Mouse (Mus musculus): Measurements from ENCODE around the gene Ttc9b. TPM values are rescaled to one million over a fixed set of nuclear protein-coding genes. Genes with fewer than 3 reads are reported as not detected.

Gene Ttc9b
- polyA plus RNA-seq (2016; fragmentation: Nextera tagmentation; extraction: Ambion mirVana) = 0.20 TPM in 1 of 2 replicates, not detected in the other

GRCm38 (mm10) chr7:27653681-27654437 is at the start of gene Ttc9b:
Ttc9b (plus strand) TSS chr7:27653915.
- Histone ChIP-seq H3K36me3 (peaks cover 25% of the 10 kb centered on the region), H3K4me1 (replicated peaks) (peaks cover 8% of the 10 kb centered on the region), H3K9ac (replicated peaks) (no peak within 1 kb of the TSS; the same call in 1 of the 2 replicates), H3K4me2 (peak within 1 kb of the TSS; percentile 58), H3K27ac (no peak within 1 kb of the TSS), H3K4me3 (replicated peaks) (peak within 1 kb of the TSS; percentile 34), H3K27me3 (peaks cover 76% of the 10 kb centered on the region), H3K9me3 (no peaks in the 10 kb centered on the region)
- WGBS = 4% methylated on average over 46 of the region's 62 CpGs
- ATAC-seq (ENCODE audit: insufficient number of reproducible peaks, insufficient read depth, low FRiP score, low TSS enrichment, low read depth) = peak; percentile 63

GRCm38 (mm10) chr7:27604661-27605348 is 48.9 kb upstream of the Ttc9b start:
- Histone ChIP-seq H3K4me1 (replicated peaks) (peaks cover 50% of the 10 kb centered on the region), H3K4me2 (no peak overlapping the region), H3K27me3 (no peaks in the 10 kb centered on the region), H3K27ac (peak overlapping the region; percentile 57), H3K4me3 (replicated peaks) (no peak overlapping the region), H3K9ac (replicated peaks) (no peak overlapping the region), H3K36me3 (peaks cover 18% of the 10 kb centered on the region), H3K9me3 (no peaks in the 10 kb centered on the region)
- ATAC-seq (ENCODE audit: insufficient number of reproducible peaks, insufficient read depth, low FRiP score, low TSS enrichment, low read depth) = no peak
- WGBS = 52% methylated on average over 5 of the region's 5 CpGs

- no peak; the same call in 1 of the 2 replicates for ATAC-seq (ENCODE audit: insufficient number of reproducible peaks, insufficient read depth, low FRiP score, low TSS enrichment, low read depth)
- Histone ChIP-seq H3K4me2 (no peak overlapping the region), H3K9ac (replicated peaks) (0 out of 2 replicates have a peak overlapping the region, but pooled peaks have one; percentile 31), H3K9me3 (no peaks in the 10 kb centered on the region), H3K27ac (peak overlapping the region; percentile 77), H3K4me3 (replicated peaks) (no peak overlapping the region), H3K36me3 (peaks cover 27% of the 10 kb centered on the region), H3K4me1 (replicated peaks) (peaks cover 48% of the 10 kb centered on the region), H3K27me3 (no peaks in the 10 kb centered on the region)
- 46% methylated on average over 9 of the region's 9 CpGs for WGBS
Observed at GRCm38 (mm10) chr7:27605499-27606285, 48.0 kb upstream of the Ttc9b start.

GRCm38 (mm10) chr7:27606481-27607254 is 47.0 kb upstream of the Ttc9b start:
- Histone ChIP-seq H3K27ac (peak overlapping the region; percentile 77), H3K27me3 (no peaks in the 10 kb centered on the region), H3K36me3 (peaks cover 34% of the 10 kb centered on the region), H3K4me1 (replicated peaks) (peaks cover 39% of the 10 kb centered on the region), H3K4me2 (no peak overlapping the region; the same call in 1 of the 2 replicates), H3K9ac (replicated peaks) (0 out of 2 replicates have a peak overlapping the region, but pooled peaks have one; percentile 18), H3K4me3 (replicated peaks) (no peak overlapping the region), H3K9me3 (no peaks in the 10 kb centered on the region)
- 57% methylated on average over 10 of the region's 10 CpGs for WGBS
- peak; percentile 52; the same call in 1 of the 2 replicates for ATAC-seq (ENCODE audit: insufficient number of reproducible peaks, insufficient read depth, low FRiP score, low TSS enrichment, low read depth)

GRCm38 (mm10) chr7:27607580-27607979 is 46.1 kb upstream of the Ttc9b start:
- Histone ChIP-seq H3K9me3 (no peaks in the 10 kb centered on the region), H3K27me3 (no peaks in the 10 kb centered on the region), H3K4me3 (replicated peaks) (no peak overlapping the region), H3K9ac (replicated peaks) (no peak overlapping the region; the same call in 1 of the 2 replicates), H3K36me3 (peaks cover 34% of the 10 kb centered on the region), H3K4me1 (replicated peaks) (peaks cover 35% of the 10 kb centered on the region), H3K4me2 (no peak overlapping the region), H3K27ac (peak overlapping the region; percentile 77)
- 69% methylated on average over 5 of the region's 5 CpGs for WGBS
- no peak for ATAC-seq (ENCODE audit: insufficient number of reproducible peaks, insufficient read depth, low FRiP score, low TSS enrichment, low read depth)

- no peak overlapping the region for H3K9ac ChIP-seq (replicated peaks)
- peaks cover 35% of the 10 kb centered on the region for H3K4me1 ChIP-seq (replicated peaks)
- H3K27me3 ChIP-seq = no peaks in the 10 kb centered on the region
- 90% methylated on average over 3 of the region's 3 CpGs for WGBS
- H3K9me3 ChIP-seq = no peaks in the 10 kb centered on the region
- peaks cover 34% of the 10 kb centered on the region for H3K36me3 ChIP-seq
- no peak for ATAC-seq (ENCODE audit: insufficient number of reproducible peaks, insufficient read depth, low FRiP score, low TSS enrichment, low read depth)
- H3K4me3 ChIP-seq (replicated peaks) = no peak overlapping the region
- peak overlapping the region; percentile 77; the same call in 1 of the 2 replicates for H3K27ac ChIP-seq
- no peak overlapping the region for H3K4me2 ChIP-seq
Observed at GRCm38 (mm10) chr7:27608130-27608529, 45.6 kb upstream of the Ttc9b start.

GRCm38 (mm10) chr7:27609285-27609684 is 44.4 kb upstream of the Ttc9b start:
- Histone ChIP-seq H3K4me3 (replicated peaks) (no peak overlapping the region), H3K36me3 (peaks cover 34% of the 10 kb centered on the region), H3K4me2 (no peak overlapping the region), H3K27ac (no peak overlapping the region), H3K4me1 (replicated peaks) (peaks cover 35% of the 10 kb centered on the region), H3K27me3 (no peaks in the 10 kb centered on the region), H3K9me3 (no peaks in the 10 kb centered on the region), H3K9ac (replicated peaks) (no peak overlapping the region)
- WGBS = 92% methylated on average over 4 of the region's 4 CpGs
- no peak for ATAC-seq (ENCODE audit: insufficient number of reproducible peaks, insufficient read depth, low FRiP score, low TSS enrichment, low read depth)

GRCm38 (mm10) chr7:27609688-27610087 is 44.0 kb upstream of the Ttc9b start:
- H3K4me2 ChIP-seq = no peak overlapping the region
- H3K27ac ChIP-seq = no peak overlapping the region
- peaks cover 34% of the 10 kb centered on the region for H3K36me3 ChIP-seq
- H3K27me3 ChIP-seq = no peaks in the 10 kb centered on the region
- no peak overlapping the region for H3K9ac ChIP-seq (replicated peaks)
- 82% methylated on average over 2 of the region's 2 CpGs for WGBS
- H3K4me3 ChIP-seq (replicated peaks) = no peak overlapping the region
- H3K4me1 ChIP-seq (replicated peaks) = peaks cover 31% of the 10 kb centered on the region
- no peak for ATAC-seq (ENCODE audit: insufficient number of reproducible peaks, insufficient read depth, low FRiP score, low TSS enrichment, low read depth)
- H3K9me3 ChIP-seq = no peaks in the 10 kb centered on the region

GRCm38 (mm10) chr7:27610370-27610769 is 43.3 kb upstream of the Ttc9b start:
- Histone ChIP-seq H3K4me2 (no peak overlapping the region), H3K27ac (no peak overlapping the region), H3K9ac (replicated peaks) (no peak overlapping the region), H3K36me3 (peaks cover 34% of the 10 kb centered on the region), H3K27me3 (no peaks in the 10 kb centered on the region), H3K4me3 (replicated peaks) (no peak overlapping the region), H3K4me1 (replicated peaks) (peaks cover 25% of the 10 kb centered on the region), H3K9me3 (no peaks in the 10 kb centered on the region)
- no peak for ATAC-seq (ENCODE audit: insufficient number of reproducible peaks, insufficient read depth, low FRiP score, low TSS enrichment, low read depth)
- 95% methylated on average over 3 of the region's 3 CpGs for WGBS

- Histone ChIP-seq H3K9me3 (no peaks in the 10 kb centered on the region), H3K36me3 (peaks cover 38% of the 10 kb centered on the region), H3K4me2 (no peak overlapping the region), H3K27me3 (no peaks in the 10 kb centered on the region), H3K27ac (no peak overlapping the region), H3K4me1 (replicated peaks) (peaks cover 20% of the 10 kb centered on the region), H3K9ac (replicated peaks) (no peak overlapping the region), H3K4me3 (replicated peaks) (no peak overlapping the region)
- ATAC-seq (ENCODE audit: insufficient number of reproducible peaks, insufficient read depth, low FRiP score, low TSS enrichment, low read depth) = no peak
- WGBS = 98% methylated on average over 5 of the region's 5 CpGs
Observed at GRCm38 (mm10) chr7:27610871-27611270, 42.8 kb upstream of the Ttc9b start.
